Mouse (Mus musculus): ENCODE data around the gene Aars2.

Gene Aars2

DNA sequence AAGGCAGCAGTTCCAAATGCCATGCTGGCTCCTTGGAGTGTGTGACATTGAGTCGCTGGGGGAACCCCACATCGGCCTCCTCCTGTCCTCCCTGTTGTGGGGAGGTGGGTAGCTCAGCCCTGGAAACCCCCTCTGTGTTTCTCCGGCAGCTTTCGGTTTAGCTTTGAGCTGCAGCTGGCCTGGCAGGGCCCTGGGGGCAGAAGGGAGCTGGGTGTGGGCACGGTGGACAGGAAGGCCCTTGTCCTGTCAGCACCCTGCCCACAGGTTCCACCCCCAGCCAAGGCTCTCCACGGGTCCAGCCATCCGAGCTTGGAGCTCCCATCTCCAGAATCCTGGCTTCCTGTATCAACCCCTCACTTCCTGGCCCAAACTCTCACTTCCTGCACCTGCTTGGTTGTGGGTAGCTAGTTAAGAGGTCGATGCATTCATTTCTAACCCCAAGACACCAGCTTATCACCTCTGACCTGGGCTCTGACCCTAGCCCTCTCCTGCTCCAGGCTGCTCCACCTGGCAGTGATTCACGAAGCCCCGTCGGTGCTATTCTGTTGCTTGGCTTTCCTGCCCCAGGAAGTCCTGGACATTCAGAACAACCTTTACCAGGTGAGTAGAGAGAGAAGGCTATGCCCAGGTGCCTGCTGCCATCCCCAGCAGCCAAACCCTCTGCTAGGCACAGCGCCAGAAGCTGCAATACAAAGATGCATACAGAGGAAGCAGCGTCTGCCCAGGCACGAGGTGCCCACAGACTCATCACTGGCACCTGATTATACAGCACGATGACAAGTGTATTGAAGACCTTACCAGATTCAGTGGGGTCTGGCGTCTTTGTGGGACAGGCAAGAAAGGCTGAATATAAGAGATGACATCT, 51.6 kb downstream of the Aars2 start:
- DNase-seq (ENCODE audit: low spot score) = no peak

DNA sequence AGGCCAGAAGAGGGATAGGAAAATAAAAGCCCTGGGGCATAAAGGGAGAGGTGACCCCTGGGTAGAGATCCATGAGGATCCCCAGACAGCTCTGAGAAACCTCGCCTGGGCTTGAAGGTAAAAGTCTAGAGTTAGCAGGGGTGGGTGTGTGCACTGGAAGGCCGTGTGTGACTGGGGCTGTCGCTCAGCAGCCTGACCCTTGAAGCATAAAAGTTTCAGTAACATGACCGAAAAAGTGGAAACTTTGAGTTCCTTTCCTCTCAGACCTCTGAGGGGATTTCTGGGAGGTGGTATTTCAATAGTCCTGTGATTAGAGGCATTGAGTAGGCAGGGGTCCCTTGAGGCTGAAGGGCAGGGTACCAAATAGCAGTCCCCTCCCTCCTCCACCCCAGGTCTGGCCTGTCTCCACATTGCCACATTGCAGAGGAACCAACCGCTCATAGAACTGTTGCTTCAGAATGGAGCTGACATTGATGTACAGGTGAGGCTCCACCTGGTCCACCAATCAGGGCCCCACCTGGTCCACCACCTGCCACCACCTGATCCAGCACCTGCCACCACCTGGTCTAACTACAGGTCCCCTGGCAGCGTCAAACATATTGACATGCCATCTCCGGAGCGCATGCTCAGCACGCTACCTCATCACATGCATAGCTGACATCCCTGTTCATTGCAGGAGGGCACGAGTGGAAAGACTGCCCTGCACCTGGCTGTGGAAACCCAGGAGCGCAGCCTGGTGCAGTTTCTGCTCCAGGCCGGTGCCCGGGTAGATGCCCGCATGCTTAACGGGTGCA, 53.3 kb downstream of the Aars2 start:
- DNase-seq (ENCODE audit: low spot score) = no peak

DNA sequence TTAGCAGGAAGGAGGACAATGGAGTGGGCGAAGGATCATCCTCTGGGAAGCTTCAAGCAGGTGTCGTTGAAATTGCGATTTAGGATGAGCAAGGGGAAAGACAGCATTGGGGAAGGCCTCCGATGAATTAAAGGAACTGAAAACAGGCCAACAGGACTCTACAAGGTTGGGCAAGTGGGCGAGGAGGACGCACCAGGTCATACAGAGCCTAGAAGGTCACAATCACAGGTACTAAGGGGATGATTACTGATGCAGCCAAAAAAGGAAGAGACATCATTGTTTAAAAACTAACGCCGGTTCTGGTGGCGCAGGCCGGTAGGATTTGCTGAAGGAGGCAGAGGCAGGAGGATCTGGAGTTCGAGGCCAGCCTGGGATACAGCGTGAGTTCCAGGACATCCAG, 56.6 kb downstream of the Aars2 start:
- no peak for DNase-seq (ENCODE audit: low spot score)

DNA sequence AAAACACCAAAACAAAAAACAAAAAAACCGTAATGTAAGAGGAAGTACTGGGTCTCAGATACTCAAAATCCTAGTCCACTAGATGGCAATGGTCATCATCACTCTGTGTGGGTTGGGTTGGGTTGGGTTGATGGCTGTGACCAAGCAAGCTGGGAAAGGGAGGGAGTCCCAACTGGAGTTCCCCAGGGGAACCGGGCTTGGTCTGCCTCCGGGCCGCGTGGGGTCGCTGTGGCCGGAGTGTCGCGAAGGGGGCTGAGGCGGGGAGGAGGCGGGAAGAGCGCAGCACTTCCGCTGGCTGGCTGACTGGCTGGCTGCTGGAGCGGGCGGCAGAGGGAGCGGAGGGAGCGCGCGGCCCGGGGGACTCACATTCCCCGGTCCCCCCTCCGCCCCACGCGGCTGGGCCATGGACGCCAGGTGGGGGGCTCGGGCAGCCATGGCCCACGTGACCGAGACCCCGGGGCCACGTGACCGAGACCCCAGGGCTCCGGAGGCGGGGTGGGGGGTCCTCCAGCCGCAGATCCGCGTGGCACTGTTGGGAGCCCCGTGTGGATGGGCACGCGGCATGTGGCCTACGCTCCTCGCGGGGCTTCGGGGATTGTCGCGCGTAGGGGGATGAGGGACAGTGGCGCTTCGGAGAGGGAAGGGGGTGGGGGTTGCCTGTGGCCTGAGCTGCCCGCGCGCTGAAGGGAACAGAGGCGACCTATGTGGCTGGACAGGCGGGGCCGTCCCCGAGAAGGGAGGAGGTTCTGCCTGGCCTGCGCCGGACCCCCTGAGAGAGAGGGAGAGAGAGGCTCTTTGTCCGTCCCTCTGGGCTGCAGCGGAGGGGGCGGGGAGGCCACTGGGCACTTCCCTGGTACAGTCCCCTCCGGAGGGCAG, 57.3 kb downstream of the Aars2 start, which contains the start of gene Slc35b2:
Gene Slc35b2, plus strand, starts transcription at position 220 of the 876 bp plus-strand sequence.
- peak; percentile 81 for DNase-seq (ENCODE audit: low spot score)

DNA sequence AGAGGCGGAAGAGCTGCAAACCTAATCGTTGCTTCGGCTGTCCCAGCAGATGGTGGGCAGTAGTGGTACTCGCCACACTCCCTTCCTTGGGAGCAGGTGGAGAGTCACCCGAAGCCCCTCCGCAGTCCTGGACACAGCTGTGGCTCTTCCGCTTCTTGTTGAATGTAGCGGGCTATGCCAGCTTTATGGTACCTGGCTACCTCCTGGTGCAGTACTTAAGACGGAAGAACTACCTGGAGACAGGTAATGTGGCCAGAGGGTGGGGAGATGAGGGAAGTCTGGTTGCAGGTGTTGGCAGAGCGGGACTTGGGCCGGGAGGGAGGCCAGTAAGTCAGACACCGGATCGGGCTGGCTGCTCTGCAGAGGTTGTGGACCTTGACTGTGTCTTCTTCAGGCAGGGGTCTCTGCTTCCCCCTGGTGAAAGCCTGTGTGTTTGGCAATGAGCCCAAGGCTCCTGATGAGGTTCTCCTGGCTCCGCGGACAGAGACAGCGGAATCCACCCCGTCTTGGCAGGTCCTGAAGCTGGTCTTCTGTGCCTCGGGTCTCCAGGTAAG, 58.0 kb downstream of the Aars2 start:
- DNase-seq (ENCODE audit: low spot score) = no peak

DNA sequence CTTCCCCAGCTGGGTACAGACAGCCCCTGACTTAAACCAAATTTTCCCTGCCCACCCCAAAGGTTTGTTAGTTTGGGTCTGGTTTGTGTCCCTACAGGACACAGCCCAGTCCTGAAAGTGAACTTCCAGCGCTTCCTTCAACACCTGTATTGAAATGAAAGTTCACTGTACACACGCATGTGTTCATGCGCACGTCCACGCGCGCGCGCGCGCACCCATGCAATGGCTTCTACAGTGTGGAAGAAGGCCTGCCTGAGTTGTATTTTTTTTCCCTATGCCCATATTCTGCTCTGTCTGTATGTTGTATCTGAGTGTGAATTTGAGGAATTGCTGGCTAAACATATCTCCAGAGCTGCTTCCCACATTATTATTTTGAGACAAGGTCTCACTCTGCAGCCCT, 58.5 kb downstream of the Aars2 start:
- DNase-seq (ENCODE audit: low spot score) = no peak

DNA sequence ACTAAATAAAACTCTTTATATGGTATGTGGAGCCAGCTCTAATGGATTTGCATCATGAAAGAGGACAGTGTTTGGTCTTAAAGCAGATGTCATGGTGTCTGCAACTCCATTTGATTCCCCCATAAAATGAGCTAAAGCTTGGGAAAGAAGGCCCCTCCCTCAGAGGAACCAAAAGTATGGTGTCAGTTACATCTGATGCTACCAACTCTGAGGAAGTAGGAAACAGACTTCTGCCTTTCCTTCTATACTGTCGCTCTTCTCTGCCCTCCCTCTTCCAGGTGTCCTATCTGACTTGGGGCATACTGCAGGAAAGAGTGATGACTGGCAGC, 59.4 kb downstream of the Aars2 start:
- DNase-seq (ENCODE audit: low spot score) = no peak

DNA sequence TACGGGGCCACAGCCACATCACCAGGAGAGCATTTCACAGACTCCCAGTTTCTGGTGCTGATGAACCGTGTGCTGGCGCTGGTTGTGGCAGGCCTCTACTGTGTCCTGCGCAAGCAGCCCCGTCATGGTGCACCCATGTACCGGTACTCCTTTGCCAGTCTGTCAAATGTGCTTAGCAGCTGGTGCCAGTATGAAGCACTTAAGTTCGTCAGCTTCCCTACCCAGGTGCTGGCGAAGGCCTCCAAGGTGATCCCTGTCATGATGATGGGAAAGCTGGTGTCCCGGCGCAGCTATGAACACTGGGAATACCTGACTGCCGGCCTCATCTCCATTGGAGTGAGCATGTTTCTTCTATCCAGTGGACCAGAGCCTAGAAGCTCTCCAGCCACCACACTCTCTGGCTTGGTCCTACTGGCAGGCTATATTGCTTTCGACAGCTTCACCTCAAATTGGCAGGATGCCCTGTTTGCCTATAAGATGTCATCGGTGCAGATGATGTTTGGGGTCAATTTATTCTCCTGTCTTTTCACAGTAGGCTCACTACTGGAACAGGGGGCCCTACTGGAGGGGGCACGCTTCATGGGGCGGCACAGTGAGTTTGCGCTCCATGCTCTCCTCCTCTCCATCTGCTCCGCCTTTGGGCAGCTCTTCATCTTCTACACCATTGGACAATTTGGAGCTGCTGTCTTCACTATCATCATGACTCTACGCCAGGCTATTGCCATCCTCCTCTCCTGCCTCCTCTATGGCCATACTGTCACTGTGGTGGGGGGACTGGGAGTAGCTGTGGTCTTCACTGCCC, 59.9 kb downstream of the Aars2 start:
- DNase-seq (ENCODE audit: low spot score) = no peak

DNA sequence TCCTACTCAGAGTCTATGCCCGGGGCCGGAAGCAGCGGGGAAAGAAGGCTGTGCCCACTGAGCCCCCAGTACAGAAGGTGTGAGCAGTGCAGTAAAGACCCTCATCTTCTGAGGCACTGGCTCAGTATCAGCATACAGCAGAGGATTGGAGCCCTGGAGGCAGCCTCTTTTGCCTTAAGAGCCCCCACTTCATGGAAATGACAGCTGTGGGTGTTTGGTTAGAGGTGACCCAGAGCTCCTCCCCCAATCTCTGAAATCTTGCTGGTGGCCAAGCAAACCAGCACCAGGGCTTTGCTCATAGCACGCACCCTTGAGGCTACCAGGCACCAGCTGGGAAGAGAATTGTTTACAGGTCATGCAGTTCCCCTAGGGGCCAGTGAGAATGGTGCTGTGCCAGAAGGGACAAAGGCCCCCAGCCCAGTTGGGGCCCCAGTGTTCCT, 60.5 kb downstream of the Aars2 start:
- no peak for DNase-seq (ENCODE audit: low spot score)

DNA sequence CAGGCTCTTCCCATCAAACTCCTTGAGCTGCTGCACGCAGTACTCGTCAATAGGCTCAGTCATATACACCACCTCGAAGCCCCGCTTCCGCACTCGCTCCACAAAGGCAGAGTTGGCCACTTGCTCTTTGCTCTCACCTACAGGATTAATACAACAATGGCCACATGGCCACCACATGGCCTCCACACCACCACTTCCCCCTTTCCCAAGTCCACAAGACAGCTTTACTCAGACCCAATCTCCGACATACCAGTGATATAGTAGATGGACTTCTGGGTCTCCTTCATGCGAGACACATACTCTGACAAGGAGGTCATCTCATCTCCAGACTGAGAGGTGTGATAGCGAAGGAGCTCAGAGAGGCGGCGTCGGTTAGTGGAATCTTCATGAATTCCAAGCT, 62.3 kb downstream of the Aars2 start:
- no peak for DNase-seq (ENCODE audit: low spot score)

DNA sequence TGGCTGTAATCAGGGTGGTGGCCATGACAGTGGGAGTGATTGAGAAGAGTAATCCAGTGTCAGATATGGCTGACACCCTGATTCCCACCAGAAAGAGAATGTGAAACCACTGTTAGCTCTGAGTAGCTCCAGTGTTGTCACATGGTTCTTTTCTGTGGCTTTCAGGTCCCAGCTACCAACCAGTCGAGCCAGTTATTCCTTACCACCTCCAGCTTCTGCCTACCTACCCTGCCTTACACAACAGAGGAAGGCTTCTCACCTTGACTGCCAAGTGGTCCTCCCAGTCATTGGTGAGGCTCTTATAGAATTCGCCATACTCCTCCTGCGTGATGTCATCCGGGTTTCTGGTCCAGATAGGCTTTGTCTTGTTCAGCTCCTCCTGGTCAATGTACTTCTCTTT, 63.4 kb downstream of the Aars2 start:
- no peak for DNase-seq (ENCODE audit: low spot score)

Measured in left cerebral cortex, adult 11 months (tissue).